Mouse (Mus musculus) liver, embryonic 16.5 days (tissue): ENCODE measurements around the gene Alpk3. TPM values are rescaled to one million over a fixed set of nuclear protein-coding genes. Genes with fewer than 3 reads are reported as not detected.

Experiments used
- ATAC-seq: fragments of 200-750 bp; cut with Nextera tagmentation; 2 replicates; pipeline ENCODE4 v1.8.0; 2017; ENCODE audit warnings: low read depth, mild to moderate bottlenecking, moderate number of reproducible peaks, moderate library complexity
- H3K27ac ChIP-seq: fragments of 300-500 bp; sonication (generic); 2 replicates; pipeline ENCODE4 v1.5.1; 2014; ENCODE audit warnings: mild to moderate bottlenecking, low read length
- H3K27me3 ChIP-seq: fragments of 300-500 bp; sonication (generic); 2 replicates; pipeline ENCODE4 v1.6.1; 2014; ENCODE audit warnings: low read depth, low read length, mixed read lengths; ENCODE audit not compliant: control insufficient read depth, insufficient read depth
- H3K36me3 ChIP-seq: fragments of 300-500 bp; sonication (generic); 2 replicates; pipeline ENCODE4 v1.6.1; 2014; ENCODE audit warnings: mild to moderate bottlenecking; ENCODE audit not compliant: control insufficient read depth, insufficient read depth
- H3K4me1 ChIP-seq: fragments of 300-500 bp; sonication (generic); 2 replicates; pipeline ENCODE4 v1.6.1; 2014; ENCODE audit warnings: low read depth, low read length, mixed read lengths; ENCODE audit not compliant: control insufficient read depth
- H3K4me2 ChIP-seq: fragments of 300-500 bp; sonication (generic); 2 replicates; pipeline ENCODE4 v1.6.1; 2014; ENCODE audit warnings: low read depth, low read length, mixed read lengths
- H3K4me3 ChIP-seq: fragments of 300-500 bp; sonication (generic); 2 replicates; pipeline ENCODE4 v1.5.1; 2014; ENCODE audit warnings: low read depth, mild to moderate bottlenecking, low read length
- H3K9ac ChIP-seq: fragments of 300-500 bp; sonication (generic); 2 replicates; pipeline ENCODE4 v1.6.1; 2014; ENCODE audit warnings: low read depth, low read length
- H3K9me3 ChIP-seq: fragments of 300-500 bp; sonication (generic); replicated peaks from 2 replicates; pipeline ENCODE4 v1.6.1; 2016; ENCODE audit warnings: low read length; ENCODE audit not compliant: control insufficient read depth
- WGBS: fragments of 180-500 bp; shearing (Covaris S2); extraction: QIAGEN DNeasy Blood & Tissue Kit; methylation state at CpG from one replicate; pipeline ENCODE4 v1.1.7; 2014; ENCODE audit not compliant: insufficient replicate concordance; 5-methylcytosine and 5-hydroxymethylcytosine counted together
- polyA plus RNA-seq: library from polyadenylated mRNA; unstranded; fragments of >200 nt; fragmentation: Nextera tagmentation; extraction: Ambion mirVana; gene quantifications from 2 replicates; pipeline ENCODE4 v1.2.1, GENCODE M21; 2015

Gene Alpk3
- polyA plus RNA-seq, 1 experiment from 2014 or later = 0.20 TPM

- peaks cover 12% of the 10 kb centered on the region for H3K4me1 ChIP-seq
- H3K27me3 ChIP-seq = no peaks in the 10 kb centered on the region
- no peaks in the 10 kb centered on the region for H3K36me3 ChIP-seq
- H3K4me3 ChIP-seq = no peak overlapping the region
- no peak overlapping the region for H3K4me2 ChIP-seq
- no peak overlapping the region for H3K9ac ChIP-seq
- no peak overlapping the region for H3K27ac ChIP-seq
- no peak for ATAC-seq
- H3K9me3 ChIP-seq = no peaks in the 10 kb centered on the region
- WGBS = 69% methylated on average over 6 of the region's 6 CpGs
These were observed 21.3 kb downstream of the Alpk3 start for GRCm38 (mm10) chr7:81078740-81079139.

- Histone ChIP-seq H3K27me3 (no peaks in the 10 kb centered on the region), H3K4me3 (no peak overlapping the region), H3K4me2 (no peak overlapping the region), H3K36me3 (no peaks in the 10 kb centered on the region), H3K9ac (no peak overlapping the region), H3K9me3 (no peaks in the 10 kb centered on the region), H3K4me1 (no peaks in the 10 kb centered on the region), H3K27ac (no peak overlapping the region)
- ATAC-seq = no peak
- WGBS = 53% methylated on average over 18 of the region's 18 CpGs
These were observed 36.1 kb downstream of the Alpk3 start for GRCm38 (mm10) chr7:81093420-81093965.

DNA sequence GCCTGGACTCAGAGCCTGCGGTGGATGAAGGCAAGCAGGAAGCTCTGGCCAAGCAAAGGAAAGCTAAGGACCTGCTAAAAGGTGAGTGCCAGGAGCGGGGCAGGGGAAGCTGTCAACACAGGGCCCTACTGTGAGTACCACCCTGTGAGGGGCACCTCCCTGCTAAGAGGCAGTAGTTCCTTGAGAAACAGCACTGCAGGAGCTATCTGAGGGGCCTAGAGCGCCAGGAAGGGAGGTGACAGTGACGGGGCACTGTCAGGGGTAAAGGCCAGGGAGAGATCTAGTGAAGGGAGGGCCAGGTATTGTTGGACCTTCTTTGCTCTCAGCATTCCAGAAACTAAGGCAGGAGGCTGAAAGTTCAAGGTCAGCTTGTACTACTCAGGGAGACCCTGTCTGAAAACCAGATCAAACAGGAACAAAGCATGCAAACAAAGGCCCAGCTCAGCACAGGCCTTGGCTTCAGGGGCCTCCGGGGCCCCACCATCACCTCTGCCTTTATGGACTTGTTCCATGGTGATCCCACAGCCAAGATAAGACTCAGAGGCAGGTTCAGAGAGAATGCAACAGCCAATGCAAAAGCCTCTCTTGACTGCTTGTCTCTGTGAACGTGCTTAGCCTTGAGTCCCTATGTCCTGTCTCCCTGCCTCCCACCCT is 36.8 kb downstream of the Alpk3 start:
- Histone ChIP-seq H3K9me3 (no peaks in the 10 kb centered on the region), H3K9ac (no peak overlapping the region), H3K4me2 (no peak overlapping the region), H3K27me3 (no peaks in the 10 kb centered on the region), H3K27ac (no peak overlapping the region), H3K4me3 (no peak overlapping the region), H3K4me1 (no peaks in the 10 kb centered on the region), H3K36me3 (no peaks in the 10 kb centered on the region)
- 53% methylated on average over 6 of the region's 6 CpGs for WGBS
- no peak for ATAC-seq

DNA sequence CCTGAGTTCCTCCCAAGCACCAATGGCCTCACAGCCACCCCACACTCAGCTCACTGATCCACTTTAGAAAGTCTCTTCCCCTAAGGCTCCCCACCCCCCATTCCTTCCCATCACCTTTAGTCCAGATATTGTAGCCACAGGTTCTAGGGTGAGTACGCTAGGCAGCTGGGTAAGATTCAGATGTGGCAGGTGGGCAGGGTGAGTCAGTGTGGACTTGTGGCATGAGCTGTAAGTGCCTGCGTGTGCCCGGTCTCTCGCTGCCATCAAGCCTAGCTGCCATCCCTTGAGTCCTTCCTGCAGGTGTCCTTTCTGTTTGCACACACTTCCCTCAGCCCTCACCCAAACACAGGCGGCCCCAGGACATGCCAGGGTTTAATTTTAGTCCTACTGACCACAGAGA is 42.9 kb downstream of the Alpk3 start:
- H3K4me1 ChIP-seq = no peaks in the 10 kb centered on the region
- no peaks in the 10 kb centered on the region for H3K27me3 ChIP-seq
- ATAC-seq = no peak
- no peak overlapping the region for H3K27ac ChIP-seq
- H3K9ac ChIP-seq = no peak overlapping the region
- H3K4me3 ChIP-seq = no peak overlapping the region
- 61% methylated on average over 5 of the region's 5 CpGs for WGBS
- no peaks in the 10 kb centered on the region for H3K9me3 ChIP-seq
- no peak overlapping the region for H3K4me2 ChIP-seq
- H3K36me3 ChIP-seq = no peaks in the 10 kb centered on the region

- Histone ChIP-seq H3K4me2 (no peak overlapping the region), H3K9ac (no peak overlapping the region), H3K27ac (no peak overlapping the region), H3K27me3 (no peaks in the 10 kb centered on the region), H3K4me1 (no peaks in the 10 kb centered on the region), H3K9me3 (no peaks in the 10 kb centered on the region), H3K4me3 (no peak overlapping the region), H3K36me3 (no peaks in the 10 kb centered on the region)
- ATAC-seq = 0 out of 2 replicates have a peak, but pooled peaks have one; percentile 19
- WGBS = 55% methylated on average over 7 of the region's 7 CpGs
These were observed 45.5 kb downstream of the Alpk3 start for GRCm38 (mm10) chr7:81102854-81103253.

- no peaks in the 10 kb centered on the region for H3K9me3 ChIP-seq
- no peak overlapping the region for H3K27ac ChIP-seq
- no peak overlapping the region for H3K4me2 ChIP-seq
- WGBS = 60% methylated on average over 4 of the region's 4 CpGs
- H3K27me3 ChIP-seq = no peaks in the 10 kb centered on the region
- H3K4me1 ChIP-seq = no peaks in the 10 kb centered on the region
- no peak overlapping the region for H3K4me3 ChIP-seq
- H3K36me3 ChIP-seq = no peaks in the 10 kb centered on the region
- ATAC-seq = no peak
- H3K9ac ChIP-seq = no peak overlapping the region
These were observed 48.1 kb downstream of the Alpk3 start for GRCm38 (mm10) chr7:81105525-81105924.

DNA sequence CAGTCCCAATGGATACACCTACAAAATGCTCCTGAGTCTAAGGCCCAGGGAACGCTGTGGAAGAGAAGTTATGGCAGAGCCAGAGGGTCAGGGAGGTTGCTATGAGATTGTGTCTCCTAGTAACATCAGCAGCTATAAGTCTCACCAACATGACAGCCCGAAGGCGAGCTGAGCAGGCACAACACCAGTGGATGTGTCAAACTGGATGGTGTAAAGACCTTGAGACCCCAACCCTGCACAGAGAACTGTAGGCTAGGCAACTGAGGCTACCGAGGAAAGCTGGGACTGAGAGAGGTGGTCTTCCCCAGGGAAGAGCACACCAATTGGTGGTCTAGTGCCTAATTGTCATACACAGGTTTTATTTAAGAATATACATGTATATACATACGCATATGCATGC is 50.8 kb downstream of the Alpk3 start:
- no peaks in the 10 kb centered on the region for H3K9me3 ChIP-seq
- H3K27ac ChIP-seq = no peak overlapping the region
- no peak overlapping the region for H3K4me3 ChIP-seq
- no peaks in the 10 kb centered on the region for H3K27me3 ChIP-seq
- H3K36me3 ChIP-seq = no peaks in the 10 kb centered on the region
- H3K4me2 ChIP-seq = no peak overlapping the region
- no peaks in the 10 kb centered on the region for H3K4me1 ChIP-seq
- ATAC-seq = no peak
- no peak overlapping the region for H3K9ac ChIP-seq
- WGBS = 69% methylated on average over 5 of the region's 5 CpGs

GRCm38 (mm10) chr7:81109717-81110651 is 52.6 kb downstream of the Alpk3 start:
- H3K9me3 ChIP-seq = no peaks in the 10 kb centered on the region
- no peak overlapping the region for H3K9ac ChIP-seq
- H3K4me3 ChIP-seq = no peak overlapping the region
- 43% methylated on average over 9 of the region's 9 CpGs for WGBS
- H3K4me2 ChIP-seq = no peak overlapping the region
- H3K4me1 ChIP-seq = peaks cover 3% of the 10 kb centered on the region; the same call in 1 of the 2 replicates
- no peaks in the 10 kb centered on the region for H3K36me3 ChIP-seq
- no peak for ATAC-seq
- H3K27me3 ChIP-seq = no peaks in the 10 kb centered on the region
- H3K27ac ChIP-seq = no peak overlapping the region

GRCm38 (mm10) chr7:81110791-81111190 is 53.4 kb downstream of the Alpk3 start:
- Histone ChIP-seq H3K9me3 (no peaks in the 10 kb centered on the region), H3K27me3 (no peaks in the 10 kb centered on the region), H3K27ac (no peak overlapping the region), H3K4me2 (no peak overlapping the region), H3K36me3 (no peaks in the 10 kb centered on the region), H3K4me1 (peaks cover 3% of the 10 kb centered on the region; the same call in 1 of the 2 replicates), H3K4me3 (no peak overlapping the region), H3K9ac (no peak overlapping the region)
- ATAC-seq = no peak
- 59% methylated on average over 4 of the region's 4 CpGs for WGBS
